Mouse (Mus musculus): ENCODE measurements at regions not wholly inside any gene's neighbourhood (a gene's known extent, or its start where the extent isn't known, plus 50 kb on each side); places are given as distances from the start of the nearest gene placed in this dataset.

DNA sequence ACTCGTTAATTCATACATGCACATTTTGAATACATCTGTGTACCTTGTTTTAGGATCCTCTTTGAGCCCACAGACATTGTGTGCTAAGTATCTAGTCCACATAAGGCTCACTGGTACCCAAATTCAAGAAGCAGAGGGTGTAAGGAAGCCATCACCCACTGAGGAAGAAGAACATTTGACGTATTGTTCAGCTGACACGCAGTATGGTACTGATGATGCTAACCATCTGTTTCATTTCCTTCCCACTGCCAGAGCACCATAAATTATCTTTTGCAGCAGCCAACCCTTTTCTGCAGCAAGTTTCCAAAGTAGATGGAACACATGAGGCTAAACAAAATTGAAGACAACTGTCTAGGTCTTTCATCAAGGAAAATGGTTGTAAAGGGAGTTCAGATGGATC, 285.6 kb upstream of the Lrrn1 start:
- intact Hi-C loops (cut with DNase I) = no loop called here
- peak in 1 of 2 experiments; percentile 10 for DNase-seq (ENCODE audit: low spot score in 2 of 2)

DNA sequence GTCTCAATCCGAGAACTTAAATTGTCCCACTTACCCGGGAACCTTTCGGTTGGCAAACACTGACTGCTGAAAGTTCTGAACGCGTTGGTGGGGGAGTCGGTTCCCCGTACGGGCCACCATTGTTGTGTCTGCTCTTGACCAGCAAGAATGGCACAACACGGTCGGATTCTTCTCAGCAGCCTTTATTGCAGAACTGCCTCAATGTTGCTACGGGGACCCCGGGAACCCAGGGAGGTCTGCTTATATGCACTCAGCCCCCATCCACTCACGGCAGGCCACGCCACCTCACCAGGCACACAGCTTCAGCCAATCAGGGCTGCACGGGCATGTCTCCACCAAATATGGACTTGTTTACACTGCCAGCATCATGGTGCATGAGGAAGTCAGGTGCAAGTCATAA, 249.2 kb upstream of the Lrrn1 start:
- intact Hi-C loops (cut with DNase I) = no loop called here
- no peak for DNase-seq (ENCODE audit: low spot score in 2 of 2)

DNA sequence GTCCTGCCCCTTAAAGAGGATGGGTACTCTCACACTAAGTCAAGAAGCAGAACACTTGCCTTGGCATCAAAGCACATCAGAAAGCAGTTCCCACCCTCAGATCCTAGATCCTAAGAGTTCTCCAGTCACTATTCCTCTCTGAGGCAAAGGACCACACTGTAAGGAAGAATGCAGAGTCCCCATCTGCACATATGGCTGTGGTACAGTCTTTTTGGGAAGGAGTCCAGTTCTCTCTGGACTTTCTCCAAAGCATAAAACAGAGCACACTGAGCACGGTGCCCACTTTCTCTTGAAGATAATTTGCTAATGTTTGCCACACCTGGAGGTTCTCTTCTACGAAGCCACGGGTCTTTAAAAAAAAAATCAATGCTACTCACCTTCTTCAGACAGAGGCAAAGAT, 238.7 kb upstream of the Lrrn1 start:
- intact Hi-C loops (cut with DNase I) = no loop called here
- DNase-seq (ENCODE audit: low spot score in 2 of 2) = peak; percentile 25 to 36

DNA sequence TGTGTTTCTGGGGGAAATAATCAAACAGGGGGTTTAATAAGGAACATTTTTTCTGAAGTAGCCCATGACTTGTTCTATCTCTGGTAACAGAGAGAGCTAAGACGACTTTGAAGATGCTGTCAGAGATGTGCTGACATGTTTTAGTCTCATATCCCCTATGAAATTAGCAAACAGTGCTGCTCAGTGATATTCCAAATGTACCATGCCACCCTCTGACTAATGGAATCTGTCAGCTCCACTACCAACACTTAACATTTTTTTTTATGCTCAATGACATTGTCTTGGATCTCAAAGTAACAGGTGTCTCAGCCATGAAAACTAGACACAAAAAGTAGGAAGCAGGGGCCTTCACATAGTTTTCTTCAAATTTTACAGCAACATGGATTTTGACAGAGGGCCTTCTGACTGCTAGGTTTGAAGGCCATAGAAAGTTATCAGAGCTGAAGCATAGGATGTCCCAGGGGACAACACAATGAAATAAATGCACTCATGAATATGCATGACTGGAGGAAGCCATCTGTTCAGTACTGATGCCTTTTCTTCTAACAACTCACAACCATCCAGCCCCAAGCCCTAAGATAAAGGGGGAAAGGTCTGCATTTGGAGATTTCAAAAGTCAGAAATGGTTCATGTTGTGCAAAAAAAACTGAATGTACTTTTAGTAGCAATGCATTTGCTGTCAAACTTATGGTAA, 225.7 kb upstream of the Lrrn1 start:
- DNase-seq (ENCODE audit: low spot score in 2 of 2) = no peak
- intact Hi-C loops (cut with DNase I) = no loop called here

DNA sequence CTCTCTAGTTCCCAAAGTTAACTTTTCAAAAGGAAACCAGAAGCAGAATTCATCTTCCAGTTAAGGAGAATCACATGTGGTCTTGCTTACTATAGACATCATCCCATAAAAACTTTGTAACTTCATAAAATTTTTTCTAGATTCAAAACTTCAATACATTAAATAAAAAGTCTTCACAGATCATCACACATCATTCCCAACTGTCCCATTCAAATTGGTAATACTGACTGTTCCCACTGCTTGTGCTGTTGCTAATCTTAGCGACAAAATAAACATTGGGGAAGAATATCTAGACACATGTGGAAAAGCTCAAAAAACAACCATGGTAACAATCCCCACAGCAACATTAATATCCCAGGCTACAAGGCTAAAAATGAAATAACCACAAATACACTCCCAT, 210.0 kb upstream of the Lrrn1 start:
- DNase-seq (ENCODE audit: low spot score in 2 of 2) = no peak
- intact Hi-C loops (cut with DNase I) = no loop called here

DNA sequence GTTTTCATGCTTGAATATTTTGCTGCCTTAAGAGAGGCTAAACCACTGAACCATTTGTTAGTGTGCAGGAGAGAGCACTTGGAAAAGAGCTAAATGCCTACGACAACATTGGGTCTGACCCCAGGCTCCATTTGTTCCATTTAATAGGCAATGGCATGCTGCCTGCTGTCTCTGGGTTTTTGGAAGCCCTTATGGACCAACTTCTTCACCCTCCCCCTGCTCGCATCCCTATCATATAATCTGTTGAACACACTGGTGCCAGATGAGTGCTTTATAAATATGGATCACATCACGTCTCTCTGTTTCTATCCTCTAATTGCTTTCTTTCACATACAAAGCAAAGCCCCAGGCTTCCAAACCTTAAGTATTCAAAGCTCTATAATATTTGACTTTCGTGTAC, 179.1 kb upstream of the Lrrn1 start:
- DNase-seq (ENCODE audit: low spot score in 2 of 2) = no peak
- intact Hi-C loops (cut with DNase I) = no loop called here

DNA sequence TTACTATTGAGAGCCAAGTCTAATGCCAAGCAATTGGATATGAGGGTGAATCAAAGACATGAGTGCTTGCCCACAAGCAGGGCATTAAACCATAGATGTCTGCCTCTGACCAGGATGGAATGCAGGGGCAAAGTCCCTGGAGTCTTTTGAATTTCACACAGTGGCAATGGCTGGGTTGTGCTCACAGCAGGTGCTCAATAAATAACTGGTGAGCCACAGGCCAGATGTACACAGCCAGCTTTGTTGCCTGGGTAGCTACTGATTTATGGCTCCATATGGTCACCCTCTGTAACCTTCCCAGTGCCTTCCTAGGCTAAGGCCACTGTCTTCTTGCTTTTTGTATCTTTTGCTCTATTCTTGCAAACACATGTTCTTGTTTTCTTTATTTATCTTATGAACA, 154.3 kb upstream of the Lrrn1 start:
- no peak for DNase-seq (ENCODE audit: low spot score in 2 of 2)
- intact Hi-C loops (cut with DNase I) = no loop called here

DNA sequence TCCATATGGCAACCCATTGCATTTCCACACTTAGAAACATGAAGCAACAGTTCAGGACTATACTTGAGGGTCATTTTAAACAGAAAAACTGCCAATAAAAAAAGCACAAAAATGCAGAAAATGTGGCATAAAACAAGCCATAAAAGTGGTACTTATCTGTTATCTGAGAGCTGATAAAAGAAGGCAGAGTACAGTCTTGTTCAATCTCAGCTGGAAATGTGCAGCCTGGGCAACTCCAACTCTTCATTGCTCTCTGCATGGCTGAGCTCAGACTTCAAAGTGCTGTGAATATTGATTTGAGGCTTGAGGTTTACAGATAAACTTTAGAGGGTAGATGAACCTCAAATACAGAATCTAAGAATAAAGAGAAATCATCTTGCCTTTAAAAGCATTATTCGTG, 151.1 kb upstream of the Lrrn1 start:
- intact Hi-C loops (cut with DNase I) = no loop called here
- DNase-seq (ENCODE audit: low spot score in 2 of 2) = no peak

DNA sequence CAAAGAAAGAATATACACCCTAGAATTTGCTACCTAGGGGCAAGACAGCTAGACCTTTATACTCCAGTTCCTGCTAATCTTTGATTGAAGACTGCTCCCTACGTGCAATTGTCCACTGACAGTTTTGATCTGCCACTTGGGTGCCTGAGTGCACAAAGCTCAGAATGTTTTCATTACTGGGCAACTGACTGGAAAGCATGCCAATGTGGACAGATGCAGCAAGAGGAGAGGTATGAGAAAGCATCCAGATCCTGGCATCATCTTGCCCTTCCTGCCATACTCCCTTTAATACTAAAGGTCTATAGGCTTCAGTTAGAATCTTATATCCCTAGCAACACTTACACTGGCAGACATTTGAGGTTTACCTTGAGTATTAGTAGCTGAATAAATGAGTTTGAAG, 148.9 kb upstream of the Lrrn1 start:
- intact Hi-C loops (cut with DNase I) = no loop called here
- DNase-seq (ENCODE audit: low spot score in 2 of 2) = no peak

DNA sequence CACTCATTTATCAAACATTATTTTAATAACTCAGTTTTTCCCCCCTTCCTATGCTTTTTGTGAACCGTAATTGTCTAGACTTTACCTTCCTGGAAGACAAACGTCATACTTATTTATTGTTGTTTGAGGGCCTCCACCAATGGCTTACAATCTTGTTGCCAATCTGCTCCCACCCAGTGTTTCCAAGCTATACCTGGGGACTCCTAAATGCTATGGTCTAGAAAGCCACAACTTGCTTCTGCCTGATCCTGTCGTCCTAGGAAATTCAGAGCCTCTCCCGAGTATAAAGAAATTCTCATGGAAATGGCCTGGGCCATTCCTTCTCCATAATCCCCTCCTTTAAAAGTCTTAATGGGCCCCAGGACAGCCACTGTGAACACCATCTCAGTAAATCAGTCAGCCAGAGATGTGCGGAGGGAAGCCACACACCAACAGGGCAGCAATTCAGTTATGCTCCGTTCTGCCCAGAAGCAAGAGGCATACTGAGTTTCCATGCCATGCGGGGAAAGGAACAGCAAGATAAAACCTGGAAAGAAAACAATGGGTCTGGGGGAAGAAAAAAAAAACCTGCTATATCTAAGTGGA, 143.4 kb upstream of the Lrrn1 start:
- no peak for DNase-seq (ENCODE audit: low spot score in 2 of 2)
- intact Hi-C loops (cut with DNase I) = no loop called here

DNA sequence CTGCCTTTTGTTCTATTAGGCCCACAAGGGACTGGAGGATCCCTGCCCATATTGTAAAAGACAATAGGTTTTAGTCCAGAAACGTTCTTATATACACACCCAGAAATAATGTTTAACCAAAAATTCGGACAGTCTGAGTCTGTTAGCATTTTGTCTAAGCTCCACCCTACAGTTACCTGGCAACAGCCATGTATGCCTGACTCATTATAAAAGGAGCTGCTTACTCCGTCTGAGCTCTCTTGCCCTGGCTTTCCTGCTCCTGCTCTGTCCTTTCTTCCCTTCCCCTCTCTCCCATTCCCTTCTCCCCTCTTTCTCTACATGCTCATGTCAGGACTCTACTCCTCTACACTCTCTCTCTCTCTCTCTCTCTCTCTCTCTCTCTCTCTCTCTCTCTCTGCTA, 139.7 kb upstream of the Lrrn1 start:
- peak in 1 of 2 experiments; percentile 5 for DNase-seq (ENCODE audit: low spot score in 2 of 2)
- intact Hi-C loops (cut with DNase I) = no loop called here

DNA sequence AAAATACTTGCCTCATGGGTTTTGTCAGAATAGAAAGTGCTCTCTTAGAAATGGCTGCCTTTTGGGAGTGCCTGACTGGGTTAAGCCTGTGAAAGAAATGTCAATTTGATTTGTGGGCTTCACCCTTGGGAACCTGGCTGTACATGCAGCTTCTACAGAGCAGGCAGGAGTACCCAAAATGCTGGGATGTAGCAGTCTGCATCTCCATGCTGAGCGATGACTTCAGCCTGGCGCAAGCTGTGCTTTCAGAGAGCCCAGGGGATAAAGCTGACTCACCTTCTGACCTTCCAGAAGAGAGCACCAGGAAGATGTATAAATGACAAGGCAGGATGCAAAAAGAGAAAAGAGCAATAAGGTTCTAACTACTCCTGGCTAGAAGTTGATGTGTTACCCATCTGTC, 135.0 kb upstream of the Lrrn1 start:
- intact Hi-C loops (cut with DNase I) = no loop called here

DNA sequence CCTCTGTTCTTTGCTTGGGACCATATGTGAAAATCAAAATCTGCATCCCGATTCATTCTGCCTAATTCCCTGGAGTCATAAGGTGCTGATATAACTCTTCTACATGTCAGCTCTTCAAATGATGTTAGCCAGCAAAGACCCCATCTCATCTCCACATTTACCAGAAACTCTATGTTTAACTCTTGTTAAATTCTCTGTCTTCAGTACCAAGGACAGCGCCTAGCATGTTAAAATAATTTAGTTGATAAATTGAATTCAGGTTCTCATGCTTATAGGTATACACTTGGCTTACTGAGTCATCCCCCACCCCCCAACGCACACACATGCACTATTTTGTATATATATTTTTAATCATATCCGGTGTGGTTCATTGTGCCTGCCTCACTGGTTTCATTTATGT, 113.8 kb upstream of the Lrrn1 start:
- intact Hi-C loops (cut with DNase I) = no loop called here
- no peak for DNase-seq (ENCODE audit: low spot score in 2 of 2)

More for the DNA sequence above, 135.0 kb upstream of the Lrrn1 start:
- DNase-seq (ENCODE audit: low spot score in 2 of 2) = no peak

DNA sequence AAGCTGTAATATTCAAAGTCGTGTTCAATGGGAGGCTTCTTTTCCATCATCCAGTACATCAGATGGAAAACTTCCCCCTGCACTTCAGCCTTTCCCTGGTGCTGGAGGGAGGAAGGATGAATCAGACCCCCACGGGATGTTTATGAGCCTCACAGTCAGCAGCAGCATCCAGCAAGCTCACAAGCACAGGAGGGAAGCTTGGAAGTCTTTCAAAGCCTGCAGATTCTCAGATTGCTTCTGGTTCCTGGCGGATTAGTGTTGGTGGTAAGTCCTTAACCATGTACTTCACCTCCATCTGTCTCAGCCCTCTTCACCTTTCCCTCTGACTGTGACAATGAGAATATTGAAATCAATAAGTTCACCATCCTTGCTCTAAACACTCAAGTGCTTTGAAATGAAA, 107.5 kb upstream of the Lrrn1 start:
- DNase-seq (ENCODE audit: low spot score in 2 of 2) = no peak
- intact Hi-C loops (cut with DNase I) = no loop called here

DNA sequence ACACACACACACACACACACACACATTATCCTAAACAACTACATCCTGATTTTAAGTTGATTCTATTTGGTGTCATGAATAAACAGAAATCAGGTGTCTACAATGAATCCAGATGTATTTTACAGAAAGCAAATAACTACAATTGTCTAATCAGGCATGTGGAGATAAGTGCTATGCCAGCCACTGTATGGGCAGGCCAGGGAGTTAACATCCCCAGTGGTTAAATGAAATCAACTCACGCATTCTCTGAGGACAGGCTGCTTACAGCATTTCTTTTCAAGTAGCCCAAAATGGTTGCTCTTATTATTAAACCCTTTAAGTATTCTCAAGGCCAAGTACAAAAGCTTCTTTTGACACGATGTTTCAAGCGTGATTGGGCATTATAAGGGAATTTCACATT, 103.0 kb upstream of the Lrrn1 start:
- intact Hi-C loops (cut with DNase I) = no loop called here
- no peak for DNase-seq (ENCODE audit: low spot score in 2 of 2)

DNA sequence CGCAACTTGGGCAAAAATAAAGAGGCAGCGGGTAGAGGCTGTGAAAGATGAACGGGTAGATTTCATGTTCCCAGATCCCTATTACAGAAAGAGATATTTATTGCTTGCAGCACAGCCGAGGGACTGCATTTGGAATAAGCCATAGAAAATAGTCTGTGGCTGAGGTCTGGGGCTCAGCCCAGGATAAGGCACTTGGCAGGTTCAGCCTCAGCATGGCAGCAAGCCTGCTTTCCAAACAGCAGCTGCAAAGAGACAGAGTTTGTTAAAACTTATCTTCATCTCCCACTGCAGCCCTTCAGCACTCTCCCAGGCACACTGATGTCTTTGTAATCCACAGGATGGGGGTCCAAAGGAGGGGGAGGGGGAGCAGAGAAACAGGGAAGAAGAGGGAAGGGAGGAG, 98.5 kb upstream of the Lrrn1 start:
- intact Hi-C loops (cut with DNase I) = no loop called here
- DNase-seq (ENCODE audit: low spot score in 2 of 2) = peak in 1 of 2 experiments; percentile 45

DNA sequence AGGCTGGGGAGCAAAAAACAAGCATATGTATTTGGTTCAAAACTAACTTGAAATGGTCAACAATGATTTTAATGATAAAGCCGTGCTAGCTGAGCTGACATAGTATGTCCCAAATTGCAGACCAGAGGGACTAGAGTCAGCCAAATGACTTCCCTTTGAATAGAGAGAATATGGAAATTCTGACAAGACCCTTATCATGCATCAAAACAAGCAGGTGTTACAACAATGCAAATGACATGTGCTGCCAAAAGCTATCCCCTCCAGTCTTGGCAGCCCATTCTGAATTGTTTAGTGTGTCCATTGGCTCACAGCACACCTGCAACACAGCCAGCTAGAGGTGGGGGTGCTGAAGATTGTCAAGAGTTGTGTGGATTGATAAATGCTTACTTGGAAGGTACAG, 87.5 kb upstream of the Lrrn1 start:
- peak in 1 of 2 experiments; percentile 0 for DNase-seq (ENCODE audit: low spot score in 2 of 2)
- intact Hi-C loops (cut with DNase I) = no loop called here

DNA sequence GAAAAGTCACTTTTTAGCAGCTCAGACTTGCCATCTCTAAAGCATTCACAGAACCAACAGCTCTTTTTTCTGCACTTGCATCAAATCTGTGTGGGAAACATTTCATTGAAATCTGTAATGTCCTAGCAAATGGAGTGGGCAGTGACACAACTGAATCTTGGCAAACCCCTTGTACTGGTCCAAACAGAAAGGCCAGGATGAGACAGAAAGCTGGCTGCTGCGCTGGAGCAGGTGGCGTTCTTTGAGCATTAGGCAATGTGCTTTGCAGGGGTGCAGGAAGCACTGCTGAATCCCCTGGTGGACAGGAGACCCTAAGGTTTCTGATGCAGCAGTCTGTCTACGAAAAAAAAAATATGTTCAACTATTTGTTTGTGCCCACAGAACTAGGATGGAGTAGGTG, 85.2 kb upstream of the Lrrn1 start:
- intact Hi-C loops (cut with DNase I) = no loop called here

DNA sequence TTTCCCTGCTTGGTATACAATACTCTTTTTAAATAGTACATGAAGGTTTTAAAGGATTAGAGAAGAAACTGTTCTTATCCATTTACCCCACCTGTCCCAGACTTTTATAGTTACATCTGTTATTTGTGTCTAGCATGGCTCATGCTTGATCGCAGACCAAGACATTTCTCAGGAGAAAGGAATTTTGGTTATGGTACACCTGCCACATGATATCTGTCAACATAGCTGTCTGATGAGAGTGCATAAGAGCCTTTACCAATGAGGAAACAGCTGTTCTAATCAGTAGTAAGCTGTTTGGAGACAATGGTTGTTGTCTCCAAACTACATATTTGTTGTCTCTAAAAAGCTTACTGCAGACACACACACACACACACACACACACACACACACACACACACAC, 70.3 kb upstream of the Lrrn1 start:
- DNase-seq (ENCODE audit: low spot score in 2 of 2) = no peak
- intact Hi-C loops (cut with DNase I) = no loop called here

More for the DNA sequence above, 85.2 kb upstream of the Lrrn1 start:
- peak in 1 of 2 experiments; percentile 5 for DNase-seq (ENCODE audit: low spot score in 2 of 2)

DNA sequence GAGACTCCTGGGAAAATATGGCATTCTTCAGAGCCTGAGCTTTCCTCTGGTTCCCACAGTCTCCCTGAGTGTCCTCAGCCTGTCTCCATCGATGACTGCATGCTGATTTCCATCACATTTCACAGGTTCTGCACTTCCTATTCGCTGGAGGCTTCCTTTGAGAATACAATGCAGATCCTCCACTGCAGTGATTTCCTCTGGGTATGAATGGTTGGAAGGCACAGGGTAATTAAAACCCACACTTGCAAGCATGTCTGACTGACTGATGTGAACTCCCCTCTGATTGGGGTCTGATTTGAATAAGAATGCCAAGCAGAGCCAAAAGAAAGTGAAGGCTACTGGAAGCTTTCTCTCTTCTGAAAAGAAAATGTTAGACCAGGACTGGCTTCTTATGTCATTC, 67.1 kb upstream of the Lrrn1 start:
- intact Hi-C loops (cut with DNase I) = no loop called here
- no peak for DNase-seq (ENCODE audit: low spot score in 2 of 2)

DNA sequence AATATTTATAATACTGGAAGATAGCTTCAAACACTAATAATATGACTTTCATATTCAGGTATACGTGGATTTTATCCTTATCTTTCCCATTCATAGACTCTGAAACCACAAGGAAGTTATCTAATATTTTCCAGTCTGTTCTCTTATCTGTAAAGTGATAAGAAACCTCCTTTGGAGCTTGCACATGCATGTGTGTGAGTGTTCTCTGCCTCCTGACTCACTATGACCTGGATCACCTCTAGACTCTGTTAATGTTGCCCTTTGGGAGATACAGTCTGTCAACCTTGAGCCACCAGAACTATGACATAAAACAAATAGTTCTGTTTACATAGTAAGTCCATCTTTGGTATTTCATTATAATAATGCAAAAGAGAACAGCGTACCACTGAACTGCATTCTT, 56.2 kb upstream of the Lrrn1 start:
- intact Hi-C loops (cut with DNase I) = no loop called here
- DNase-seq (ENCODE audit: low spot score in 2 of 2) = no peak

DNA sequence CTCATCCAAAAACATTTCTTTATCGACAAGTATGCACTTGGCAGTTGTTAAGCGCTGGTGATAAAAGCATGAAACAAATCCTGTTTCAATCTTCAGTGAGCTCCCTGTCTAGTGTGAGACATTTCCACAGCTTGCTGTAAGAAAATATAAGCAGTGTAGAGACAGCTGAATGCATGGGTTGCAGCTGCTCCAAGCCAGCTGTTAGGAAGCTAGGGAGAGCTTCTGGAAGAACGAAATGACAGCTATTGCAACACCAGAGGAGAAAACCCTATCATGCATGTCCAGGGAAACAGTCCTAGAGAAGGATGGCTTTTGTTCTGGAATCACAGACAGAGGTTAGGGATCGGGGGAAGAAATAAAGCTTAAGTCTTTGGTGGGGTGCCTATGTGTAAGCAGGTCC, 55.4 kb upstream of the Lrrn1 start:
- peak in 1 of 2 experiments; percentile 8 for DNase-seq (ENCODE audit: low spot score in 2 of 2)
- intact Hi-C loops (cut with DNase I) = no loop called here

All from left cerebral cortex, postnatal 14 days (tissue).